Mouse (Mus musculus): ENCODE measurements around the gene Pbx3. TPM values are rescaled to one million over a fixed set of nuclear protein-coding genes. Genes with fewer than 3 reads are reported as not detected.

The Pbx3 gene
- polyA plus RNA-seq, 1 experiment: 5.8 TPM

- no peaks in the 10 kb centered on the region for H3K79me2 ChIP-seq (ENCODE audit: control insufficient read depth, insufficient read depth)
- no peaks in the 10 kb centered on the region for H3K27me3 ChIP-seq (ENCODE audit: control insufficient read depth, insufficient read depth, insufficient read length)
- no peak for TF ChIP-seq USF1 (IDR thresholded peaks at IDR 0.05; ENCODE audit: low read depth)
- no peak for TF ChIP-seq CEBPB (IDR thresholded peaks at IDR 0.05; ENCODE audit: low read depth)
- TF ChIP-seq CTCF (IDR thresholded peaks at IDR 0.05; ENCODE audit: control insufficient read depth, insufficient read depth, insufficient read length): no peak
- no peak for TF ChIP-seq MAX (IDR thresholded peaks at IDR 0.05)
- no peak overlapping the region for H3K4me3 ChIP-seq (ENCODE audit: insufficient read depth, poor library complexity, severe bottlenecking)
- H3K36me3 ChIP-seq (ENCODE audit: control insufficient read depth, insufficient read depth): no peaks in the 10 kb centered on the region
- H3ac ChIP-seq (ENCODE audit: control insufficient read depth, insufficient read length, low read depth): no peak overlapping the region
- H3K79me3 ChIP-seq (ENCODE audit: low read depth): no peaks in the 10 kb centered on the region
Measured at GRCm38 (mm10) chr2:34253111-34253510, 119.8 kb downstream of the Pbx3 start.

GRCm38 (mm10) chr2:34252286-34252685 lies 120.7 kb downstream of the Pbx3 start:
- Histone ChIP-seq H3K36me3 (ENCODE audit: control insufficient read depth, insufficient read depth) (no peaks in the 10 kb centered on the region), H3K79me3 (ENCODE audit: low read depth) (no peaks in the 10 kb centered on the region), H3K4me3 (ENCODE audit: insufficient read depth, poor library complexity, severe bottlenecking) (no peak overlapping the region), H3K27me3 (ENCODE audit: control insufficient read depth, insufficient read depth, insufficient read length) (no peaks in the 10 kb centered on the region), H3K79me2 (ENCODE audit: control insufficient read depth, insufficient read depth) (no peaks in the 10 kb centered on the region), H3ac (ENCODE audit: control insufficient read depth, insufficient read length, low read depth) (no peak overlapping the region)
- TF ChIP-seq USF1 (IDR thresholded peaks at IDR 0.05; ENCODE audit: low read depth) (no peak), CEBPB (IDR thresholded peaks at IDR 0.05; ENCODE audit: low read depth) (no peak), CTCF (IDR thresholded peaks at IDR 0.05; ENCODE audit: control insufficient read depth, insufficient read depth, insufficient read length) (no peak), FOSL1 (IDR thresholded peaks at IDR 0.05; ENCODE audit: insufficient read depth, low read length, poor library complexity, severe bottlenecking) (no peak), MAX (IDR thresholded peaks at IDR 0.05) (no peak), MYOD1 (IDR thresholded peaks at IDR 0.05; ENCODE audit: control insufficient read depth, insufficient read length, low read depth) (no peak), MYOG (IDR thresholded peaks at IDR 0.05; ENCODE audit: control insufficient read depth, extremely low read depth, insufficient read length) (no peak)

- Histone ChIP-seq H3K79me2 (ENCODE audit: control insufficient read depth, insufficient read depth) (no peaks in the 10 kb centered on the region), H3K36me3 (ENCODE audit: control insufficient read depth, insufficient read depth) (no peaks in the 10 kb centered on the region), H3K4me3 (ENCODE audit: insufficient read depth, poor library complexity, severe bottlenecking) (peak overlapping the region; percentile 34), H3K27me3 (ENCODE audit: control insufficient read depth, insufficient read depth, insufficient read length) (no peaks in the 10 kb centered on the region), H3ac (ENCODE audit: control insufficient read depth, insufficient read length, low read depth) (no peak overlapping the region), H3K79me3 (ENCODE audit: low read depth) (no peaks in the 10 kb centered on the region)
- TF ChIP-seq MYOG (IDR thresholded peaks at IDR 0.05; ENCODE audit: control insufficient read depth, extremely low read depth, insufficient read length) (no peak), MYOD1 (IDR thresholded peaks at IDR 0.05; ENCODE audit: control insufficient read depth, insufficient read length, low read depth) (no peak)
Measured at GRCm38 (mm10) chr2:34249961-34250658, 122.8 kb downstream of the Pbx3 start.

- no peaks in the 10 kb centered on the region for H3K36me3 ChIP-seq (ENCODE audit: control insufficient read depth, insufficient read depth)
- peak overlapping the region; percentile 6 for H3ac ChIP-seq (ENCODE audit: control insufficient read depth, insufficient read length, low read depth)
- no peaks in the 10 kb centered on the region for H3K27me3 ChIP-seq (ENCODE audit: control insufficient read depth, insufficient read depth, insufficient read length)
- peak overlapping the region; percentile 34 for H3K4me3 ChIP-seq (ENCODE audit: insufficient read depth, poor library complexity, severe bottlenecking)
- TF ChIP-seq MAX (IDR thresholded peaks at IDR 0.05): no peak
- TF ChIP-seq CTCF (IDR thresholded peaks at IDR 0.05; ENCODE audit: control insufficient read depth, insufficient read depth, insufficient read length): no peak
- TF ChIP-seq CEBPB (IDR thresholded peaks at IDR 0.05; ENCODE audit: low read depth): no peak
- no peak for TF ChIP-seq MYOD1 (IDR thresholded peaks at IDR 0.05; ENCODE audit: control insufficient read depth, insufficient read length, low read depth)
- TF ChIP-seq USF1 (IDR thresholded peaks at IDR 0.05; ENCODE audit: low read depth): no peak
- TF ChIP-seq FOSL1 (IDR thresholded peaks at IDR 0.05; ENCODE audit: insufficient read depth, low read length, poor library complexity, severe bottlenecking): no peak
- TF ChIP-seq MYOG (IDR thresholded peaks at IDR 0.05; ENCODE audit: control insufficient read depth, extremely low read depth, insufficient read length): no peak
- no peaks in the 10 kb centered on the region for H3K79me3 ChIP-seq (ENCODE audit: low read depth)
- no peaks in the 10 kb centered on the region for H3K79me2 ChIP-seq (ENCODE audit: control insufficient read depth, insufficient read depth)
Measured at GRCm38 (mm10) chr2:34249141-34249960, 123.6 kb downstream of the Pbx3 start.

GRCm38 (mm10) chr2:34240885-34241284 lies 132.1 kb downstream of the Pbx3 start:
- no peak for TF ChIP-seq MAX (IDR thresholded peaks at IDR 0.05)
- no peak for TF ChIP-seq MYOD1 (IDR thresholded peaks at IDR 0.05; ENCODE audit: control insufficient read depth, insufficient read length, low read depth)
- no peak for TF ChIP-seq USF1 (IDR thresholded peaks at IDR 0.05; ENCODE audit: low read depth)
- TF ChIP-seq MYOG (IDR thresholded peaks at IDR 0.05; ENCODE audit: control insufficient read depth, extremely low read depth, insufficient read length): no peak
- TF ChIP-seq CTCF (IDR thresholded peaks at IDR 0.05; ENCODE audit: control insufficient read depth, insufficient read depth, insufficient read length): no peak
- TF ChIP-seq FOSL1 (IDR thresholded peaks at IDR 0.05; ENCODE audit: insufficient read depth, low read length, poor library complexity, severe bottlenecking): no peak
- no peak for TF ChIP-seq CEBPB (IDR thresholded peaks at IDR 0.05; ENCODE audit: low read depth)
- no peak overlapping the region for H3ac ChIP-seq (ENCODE audit: control insufficient read depth, insufficient read length, low read depth)
- no peak overlapping the region for H3K4me3 ChIP-seq (ENCODE audit: insufficient read depth, poor library complexity, severe bottlenecking)
- no peaks in the 10 kb centered on the region for H3K79me3 ChIP-seq (ENCODE audit: low read depth)
- H3K36me3 ChIP-seq (ENCODE audit: control insufficient read depth, insufficient read depth): no peaks in the 10 kb centered on the region
- no peaks in the 10 kb centered on the region for H3K79me2 ChIP-seq (ENCODE audit: control insufficient read depth, insufficient read depth)
- no peaks in the 10 kb centered on the region for H3K27me3 ChIP-seq (ENCODE audit: control insufficient read depth, insufficient read depth, insufficient read length)
